Mouse (Mus musculus): ENCODE measurements around the gene Prkag3.
A peak's percentile ranks its signal among the peaks of the same experiment; 100 is the strongest.

Prkag3 gene

GRCm38 (mm10) chr1:74754175-74754785 is 5.3 kb upstream of the Prkag3 start:
- no peak for DNase-seq

DNA sequence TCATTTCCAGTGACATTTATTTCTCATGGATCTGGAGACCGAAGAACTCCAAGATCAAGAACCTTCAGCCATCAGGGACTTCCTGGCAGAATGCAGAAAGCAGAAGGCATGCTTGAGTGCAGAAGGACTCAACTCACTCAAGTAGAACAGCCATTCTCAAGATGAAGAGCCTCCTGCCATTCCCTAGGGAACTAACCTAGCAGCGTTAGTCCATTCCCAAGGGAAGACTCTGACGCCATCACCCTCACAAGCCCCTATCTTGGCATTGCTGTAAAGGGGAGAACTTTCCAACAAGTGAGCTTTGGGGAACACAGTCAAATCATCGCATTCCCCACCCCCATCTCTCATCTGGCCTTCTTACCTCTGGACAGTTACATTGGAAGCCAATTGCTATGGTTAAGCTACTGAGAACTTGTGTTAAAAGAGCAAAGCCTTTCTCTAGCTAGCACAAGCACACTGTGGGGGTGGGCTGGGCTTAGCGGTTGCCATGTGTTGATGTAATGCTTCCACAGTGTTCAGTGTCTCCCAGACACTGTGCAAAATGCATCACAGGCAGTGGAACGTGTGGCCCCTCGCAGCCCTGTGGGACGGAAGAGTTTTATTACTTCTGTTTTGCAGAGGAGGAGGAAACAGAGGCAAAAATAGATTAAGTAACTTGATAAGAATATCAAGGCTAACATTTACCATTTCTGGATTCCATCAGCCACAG is 4.4 kb upstream of the Prkag3 start:
- DNase-seq, result no peak

DNA sequence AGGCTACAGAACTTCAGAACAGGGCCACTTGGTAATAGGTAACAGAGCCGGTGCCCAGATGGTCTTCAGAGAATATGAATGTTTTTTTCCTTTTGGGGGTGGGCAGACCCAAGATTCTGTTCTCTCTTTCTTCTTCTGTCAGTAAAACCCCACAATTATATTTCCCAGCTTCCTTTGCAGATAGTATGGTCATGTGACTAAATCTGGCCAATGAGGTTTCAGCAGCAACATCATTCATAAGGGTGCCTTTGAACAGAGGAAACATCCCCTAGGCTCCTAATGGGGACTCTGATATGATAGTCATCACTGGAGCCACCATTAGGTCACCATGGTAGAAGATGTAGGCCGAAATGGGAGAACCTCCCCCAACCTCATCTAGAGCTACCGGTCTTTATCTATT is 3.8 kb upstream of the Prkag3 start:
- no peak for DNase-seq

GRCm38 (mm10) chr1:74752150-74752549 is 3.1 kb upstream of the Prkag3 start:
- no peak for DNase-seq

GRCm38 (mm10) chr1:74750683-74751082 is 1.7 kb upstream of the Prkag3 start:
- no peak for DNase-seq

GRCm38 (mm10) chr1:74749301-74749700 is 280 bp upstream of the Prkag3 start:
- DNase-seq, result no peak

DNA sequence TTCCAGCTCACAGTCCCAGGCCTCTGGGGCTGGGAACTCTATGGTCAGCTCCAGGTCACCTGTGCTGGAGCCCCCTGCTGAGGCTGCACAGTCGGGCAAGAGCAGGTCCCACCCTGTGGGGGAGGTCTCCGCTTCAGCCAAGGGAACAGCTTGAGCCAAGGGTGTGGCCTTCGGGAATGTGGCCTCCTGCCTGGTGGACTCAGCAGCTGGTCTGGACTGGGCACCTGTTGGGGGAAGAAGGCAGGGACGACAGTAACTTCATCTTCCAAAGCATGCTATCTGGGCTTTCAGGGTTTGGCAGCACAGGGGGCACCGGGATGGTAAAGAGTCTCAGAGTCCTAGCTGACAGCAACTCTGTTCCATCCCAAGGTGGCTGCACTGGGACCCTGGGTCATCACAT is 1.7 kb downstream of the Prkag3 start:
- no peak for DNase-seq

DNA sequence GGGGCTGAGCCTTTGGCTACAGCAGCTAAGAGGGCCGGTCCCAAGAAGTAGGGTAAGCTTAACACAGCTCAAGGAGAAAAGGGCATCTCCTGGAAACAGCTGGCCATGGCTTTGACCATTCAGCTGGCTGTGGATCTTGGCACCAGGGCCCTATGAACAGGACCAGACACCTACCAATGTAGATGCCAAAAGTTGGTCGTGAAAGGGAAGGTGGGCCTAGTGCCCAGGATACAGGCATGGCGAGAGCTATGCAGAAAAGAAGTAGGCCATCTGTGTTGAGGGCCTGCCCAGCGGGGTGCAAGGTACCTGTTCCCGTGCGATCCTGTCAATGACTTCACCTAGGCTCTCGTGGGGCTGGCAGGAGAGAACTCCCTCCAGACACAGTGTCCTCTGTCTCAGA is 8.2 kb downstream of the Prkag3 start:
- no peak for DNase-seq

- DNase-seq, result no peak
Measured at GRCm38 (mm10) chr1:74737500-74737899, 11.5 kb downstream of the Prkag3 start.

- DNase-seq, result no peak
Measured at GRCm38 (mm10) chr1:74736977-74737376, 12.0 kb downstream of the Prkag3 start.

GRCm38 (mm10) chr1:74728446-74728845 is 20.6 kb downstream of the Prkag3 start:
- DNase-seq, result no peak

DNA sequence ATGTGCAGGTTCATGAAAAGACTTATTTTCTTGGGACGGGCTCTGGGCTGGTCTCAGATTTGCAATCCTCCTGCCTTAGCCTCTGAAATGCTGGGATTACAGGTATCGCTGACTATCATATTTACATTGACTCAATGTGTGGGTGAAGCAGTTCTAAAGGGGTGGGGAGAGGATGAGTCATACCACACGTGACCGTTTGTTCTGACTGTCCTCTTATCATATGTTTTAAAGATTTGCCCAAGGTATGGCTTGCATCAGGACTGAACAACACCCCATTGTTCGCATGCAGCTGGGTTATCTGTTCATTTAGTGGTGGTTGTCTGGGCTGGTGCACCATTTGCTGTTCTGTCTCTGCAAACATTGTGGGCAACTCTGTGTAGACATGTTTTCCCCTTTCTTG is 22.3 kb downstream of the Prkag3 start:
- DNase-seq, result no peak

DNA sequence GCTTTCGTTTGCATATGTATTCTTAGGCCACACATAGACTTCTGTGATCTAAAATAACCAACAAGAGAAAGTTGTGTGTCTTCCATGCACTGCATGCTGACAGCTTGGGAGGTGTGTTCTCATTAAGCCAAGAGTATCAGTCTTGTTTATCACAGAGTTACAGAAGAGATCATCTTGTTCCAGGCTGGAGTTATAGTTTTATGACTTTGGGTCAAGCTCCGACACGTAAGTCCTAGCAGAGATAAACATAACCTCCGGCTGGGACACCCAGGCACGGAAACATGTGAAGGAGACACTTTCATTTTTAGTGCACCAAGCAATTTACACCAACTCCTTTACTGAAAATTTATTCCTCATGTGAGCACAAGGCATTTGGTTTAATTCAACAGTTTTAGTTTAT is 22.9 kb downstream of the Prkag3 start:
- no peak for DNase-seq

DNA sequence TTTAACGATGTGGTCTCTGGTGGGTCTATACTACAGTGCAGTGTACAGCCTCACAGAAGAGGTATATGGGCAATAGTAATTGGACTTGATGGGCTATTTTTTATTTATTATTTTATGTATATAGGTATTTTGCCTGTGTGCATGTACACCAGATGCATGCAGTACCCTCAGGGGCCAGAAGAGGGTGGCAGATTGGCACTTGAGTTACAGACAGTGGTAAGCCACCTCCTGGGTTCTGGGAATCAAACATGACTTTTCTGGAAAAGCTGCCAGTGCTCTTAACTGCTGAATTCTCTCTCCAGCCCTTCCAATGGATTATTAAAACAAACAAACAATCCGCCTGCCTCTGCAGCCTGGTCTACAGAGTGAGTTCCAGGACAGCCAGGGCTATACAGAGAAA is 25.3 kb downstream of the Prkag3 start:
- DNase-seq, result no peak

DNA sequence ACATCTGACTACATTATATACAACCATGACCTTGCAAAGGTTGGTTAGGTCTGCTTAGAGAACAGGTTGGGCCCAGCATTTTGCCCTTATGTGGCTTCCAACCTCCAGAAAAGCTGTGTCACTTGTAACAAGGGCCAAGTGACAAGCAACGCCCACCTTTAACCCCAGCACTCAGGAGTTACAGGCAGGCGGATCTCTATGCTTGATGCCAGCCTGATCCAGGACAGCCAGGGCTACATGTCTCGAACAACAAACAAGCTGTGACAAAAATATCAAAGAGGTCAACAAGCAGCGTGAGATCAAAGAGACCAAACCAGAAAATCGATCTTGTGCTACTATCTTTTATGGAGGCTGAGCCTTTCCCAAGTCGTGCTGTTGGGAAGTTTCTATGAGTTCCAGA is 27.4 kb downstream of the Prkag3 start:
- DNase-seq, result no peak

- no peak for DNase-seq
Measured at GRCm38 (mm10) chr1:74719281-74719680, 29.7 kb downstream of the Prkag3 start.

GRCm38 (mm10) chr1:74718113-74718512 is 30.9 kb downstream of the Prkag3 start:
- DNase-seq, result no peak

DNA sequence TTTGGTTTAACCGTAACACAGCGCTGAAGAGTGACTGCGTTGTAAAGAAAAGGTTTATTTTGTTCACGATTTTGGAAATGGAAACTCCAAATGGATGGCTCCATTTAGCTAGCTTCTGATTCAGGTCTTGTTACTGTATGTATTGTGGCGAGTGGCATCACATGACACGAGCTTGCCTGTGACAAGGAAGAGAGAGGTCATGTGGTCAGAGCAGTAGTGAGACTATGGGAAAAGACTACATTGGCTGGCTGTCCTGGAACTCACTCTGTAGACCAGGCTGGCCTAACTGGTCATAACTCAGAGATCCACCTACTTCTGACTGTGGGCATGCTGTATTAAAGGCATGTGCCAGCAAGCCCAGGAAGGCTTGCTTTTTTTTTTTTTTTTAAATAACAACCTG is 33.1 kb downstream of the Prkag3 start:
- DNase-seq, result no peak

GRCm38 (mm10) chr1:74715468-74715867 is 33.6 kb downstream of the Prkag3 start:
- no peak for DNase-seq

DNA sequence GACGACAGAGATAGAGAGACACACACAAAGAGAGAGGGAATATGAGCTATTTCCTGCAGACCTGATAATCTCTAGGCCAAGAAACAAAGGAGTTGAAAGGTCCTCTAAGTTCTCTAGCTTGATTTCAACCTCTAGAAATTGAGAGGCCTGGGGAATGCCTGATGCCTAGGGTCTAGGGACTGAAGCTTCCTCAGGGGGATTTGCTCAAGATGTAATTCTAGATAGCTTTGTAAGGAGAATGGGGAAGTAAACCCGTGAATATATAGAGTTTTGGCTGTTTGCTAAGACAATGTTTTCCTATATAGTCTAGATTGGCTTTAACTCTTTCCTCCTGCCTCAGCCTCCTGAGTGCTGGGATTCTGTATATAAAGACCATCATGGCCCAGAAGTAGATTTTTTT is 34.1 kb downstream of the Prkag3 start:
- DNase-seq, result no peak

DNA sequence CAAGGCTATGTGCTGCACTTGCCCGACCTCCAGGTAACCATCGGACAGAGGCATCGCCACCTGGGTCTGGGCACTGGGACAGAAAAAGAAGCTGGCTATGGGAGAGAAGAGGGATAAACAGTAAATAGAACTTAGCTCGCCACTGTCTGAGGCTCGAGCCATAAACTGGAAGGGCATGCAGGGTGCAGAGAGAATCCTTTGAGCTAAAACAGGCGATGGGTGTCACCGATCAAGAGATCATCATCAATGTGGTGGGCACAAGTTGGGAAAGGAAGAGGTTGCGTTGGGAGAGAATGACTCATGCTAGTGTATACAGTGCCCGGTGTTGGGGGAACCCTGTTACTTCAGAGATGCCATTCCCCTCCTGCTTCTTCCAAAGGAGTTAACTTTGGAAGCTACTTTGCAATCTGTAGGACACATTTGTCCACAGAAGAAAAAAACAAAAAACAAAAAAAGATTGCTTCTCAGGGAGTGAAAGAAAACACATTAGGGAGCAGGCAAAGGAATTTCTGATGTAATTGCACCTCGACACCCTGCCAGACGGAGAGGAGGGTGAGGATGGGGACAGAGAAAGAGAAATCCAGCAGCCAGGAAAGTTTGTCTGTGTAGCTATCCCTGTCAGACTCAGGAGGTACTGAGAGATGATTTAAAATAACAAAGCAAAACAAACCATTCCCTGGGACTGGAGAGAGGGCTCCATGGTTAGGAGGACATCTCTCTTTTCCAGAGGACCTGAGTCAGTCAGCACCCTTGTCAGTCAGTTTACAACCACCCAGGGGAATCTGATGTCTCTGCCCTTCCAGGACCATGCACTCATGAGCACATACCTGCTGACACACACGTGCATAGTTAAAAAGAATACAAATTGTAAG is 34.9 kb downstream of the Prkag3 start:
- DNase-seq, result no peak

DNA sequence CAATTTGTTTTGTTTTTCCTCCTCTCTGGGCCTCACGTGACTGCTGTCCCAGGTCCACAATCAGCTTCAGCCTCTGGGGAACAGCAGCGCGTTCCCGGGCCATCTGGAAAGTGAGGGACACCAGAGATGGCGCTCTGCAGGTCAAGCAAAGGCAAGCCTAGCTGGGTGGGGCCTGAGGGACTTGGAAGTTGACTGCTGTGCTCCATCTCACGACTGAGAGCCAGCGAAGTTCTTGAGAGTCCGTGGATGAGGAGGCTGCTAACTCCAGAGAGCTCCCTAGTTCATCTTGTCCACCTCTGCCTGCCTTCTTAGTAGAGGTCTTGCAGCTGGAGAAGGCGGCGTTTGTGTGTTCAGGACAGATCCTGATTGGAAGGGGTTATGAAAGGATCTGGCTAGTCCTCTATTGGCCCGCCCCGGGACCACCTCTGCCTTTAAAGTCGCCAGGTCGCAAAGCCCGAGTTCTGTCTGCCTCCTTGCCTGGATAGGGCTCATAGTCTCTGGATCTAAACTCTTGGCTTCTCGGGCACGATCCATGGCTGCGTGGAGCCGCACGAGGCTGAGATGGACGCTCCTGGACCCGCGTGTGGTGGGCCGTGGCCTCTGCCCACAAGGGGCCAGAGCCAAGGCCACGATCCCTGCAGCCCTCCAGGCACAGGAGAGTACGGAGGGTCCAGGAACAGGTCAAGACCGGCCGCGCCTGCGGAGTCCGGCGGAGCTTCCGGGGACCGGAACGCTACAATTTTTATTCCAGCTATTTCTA is 35.7 kb downstream of the Prkag3 start, which contains the start of gene Cyp27a1:
TSS of gene Cyp27a1 (plus strand) at position 476 of the 760 bp plus-strand sequence.
- DNase-seq, result peak; percentile 17

DNA sequence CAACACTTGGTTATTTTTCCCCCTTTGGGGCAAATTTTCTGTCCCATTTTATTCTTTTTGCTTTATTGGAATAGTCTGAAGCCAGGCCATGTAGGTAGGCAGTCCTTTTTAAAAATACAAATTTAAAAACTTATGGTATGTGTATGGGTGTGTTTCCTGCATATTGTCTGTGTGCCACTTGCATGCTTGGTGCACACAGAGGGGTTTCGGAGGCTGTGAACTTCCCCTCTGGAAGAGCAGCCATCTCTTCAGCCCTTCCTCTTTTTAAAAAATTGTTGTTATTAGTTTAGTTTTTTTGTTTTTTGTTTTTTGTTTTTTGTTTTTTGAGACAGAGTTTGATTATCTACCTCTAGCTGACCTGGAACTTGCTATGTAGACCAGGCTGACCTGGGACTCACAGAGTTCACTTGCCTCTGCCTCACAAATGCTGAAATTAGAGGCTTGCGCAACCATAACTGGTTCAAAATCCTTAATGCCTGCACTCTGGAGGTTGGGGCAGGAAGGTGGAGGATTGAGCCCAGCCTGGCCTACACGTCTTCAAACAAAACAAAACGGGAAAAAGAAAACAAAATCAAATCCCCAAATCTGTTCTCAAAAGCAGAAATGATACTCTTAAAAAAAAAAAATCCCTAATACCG is 36.4 kb downstream of the Prkag3 start:
- DNase-seq, result no peak

Data from cerebellum, adult 8-10 months (tissue).